Mouse (Mus musculus) MEL (cell line): ENCODE measurements around the gene Syngr4. TPM values are rescaled to one million over a fixed set of nuclear protein-coding genes. Genes with fewer than 3 reads are reported as not detected.

Experiments used
- DNase-seq: peaks from one replicate; pipeline ENCODE4 v3.0.0; 2011; ENCODE audit warnings: low read depth, low spot score
- H3K27ac ChIP-seq: 2 replicates; pipeline ENCODE4 v1.5.1; 2012; ENCODE audit warnings: low read depth, mild to moderate bottlenecking, control low read depth, low read length, moderate library complexity; ENCODE audit not compliant: control insufficient read depth
- H3K27me3 ChIP-seq, 2 experiments: fragments of 150-350 bp in 1 of 2; sonication (generic) in 1 of 2; 2 replicates each; pipeline ENCODE4 v1.6.1; 2012; ENCODE audit warnings: low read length in 2 of 2, mild to moderate bottlenecking in 2 of 2, improper control_type of control experiment in 1 of 2, moderate library complexity in 1 of 2; ENCODE audit not compliant: insufficient read depth in 2 of 2, control insufficient read depth in 1 of 2
- H3K36me3 ChIP-seq, 2 experiments: 2 replicates each; pipeline ENCODE4 v1.6.1; 2012 to 2014; ENCODE audit warnings: low read length in 2 of 2, improper control_type of control experiment in 1 of 2, inconsistent platforms in 1 of 2, mild to moderate bottlenecking in 1 of 2; ENCODE audit not compliant: insufficient read depth in 2 of 2, control insufficient read depth in 1 of 2
- H3K4me1 ChIP-seq, 2 experiments: fragments of 150-350 bp in 1 of 2; sonication (generic) in 1 of 2; 2 replicates each; pipeline ENCODE4 v1.6.1; 2012; ENCODE audit warnings: low read length in 2 of 2, improper control_type of control experiment in 1 of 2, mild to moderate bottlenecking in 1 of 2; ENCODE audit not compliant: insufficient read depth in 2 of 2, control insufficient read depth in 1 of 2
- H3K4me3 ChIP-seq, 2 experiments: fragments of 150-350 bp in 1 of 2; sonication (generic) in 1 of 2; 2 replicates each; pipeline ENCODE4 v1.5.1; 2012; ENCODE audit warnings: low read depth in 2 of 2, low read length in 2 of 2, mild to moderate bottlenecking in 2 of 2, moderate library complexity in 2 of 2, control low read depth in 1 of 2, improper control_type of control experiment in 1 of 2; ENCODE audit not compliant: control insufficient read depth in 1 of 2, insufficient read depth in 1 of 2
- H3K79me2 ChIP-seq: 2 replicates; pipeline ENCODE4 v1.6.1; 2012; ENCODE audit warnings: mild to moderate bottlenecking, low read length, moderate library complexity; ENCODE audit not compliant: control insufficient read depth, poor library complexity, insufficient read depth
- H3K9ac ChIP-seq: 2 replicates; pipeline ENCODE4 v1.6.1; 2012; ENCODE audit warnings: low read depth, mild to moderate bottlenecking, control low read depth, low read length, moderate library complexity; ENCODE audit not compliant: control insufficient read depth, poor library complexity, severe bottlenecking
- H3K9me3 ChIP-seq: fragments of 150-350 bp; sonication (generic); replicated peaks from 2 replicates; pipeline ENCODE4 v1.6.1; 2012; ENCODE audit warnings: mild to moderate bottlenecking, low read length, improper control_type of control experiment, moderate library complexity; ENCODE audit not compliant: insufficient read depth
- BHLHE40 ChIP-seq: IDR thresholded peaks from 2 replicates; pipeline ENCODE4 v1.6.1; 2012; ENCODE audit warnings: low read depth, mild to moderate bottlenecking, inconsistent platforms, low read length, improper control_type of control experiment, borderline replicate concordance
- CHD1 ChIP-seq: IDR thresholded peaks from 2 replicates; pipeline ENCODE4 v1.6.1; 2012; ENCODE audit warnings: low read depth, mild to moderate bottlenecking, inconsistent platforms, low read length, improper control_type of control experiment
- CHD2 ChIP-seq: IDR thresholded peaks from 2 replicates; pipeline ENCODE4 v1.6.1; 2011; ENCODE audit warnings: low read length, improper control_type of control experiment
- CTCF ChIP-seq, 3 experiments: IDR thresholded peaks in 2 of 3; conservative IDR thresholded peaks in 1 of 3; 2 replicates each; pipeline ENCODE4 v1.5.1; 2011 to 2012; ENCODE audit warnings: low read length in 3 of 3, low read depth in 2 of 3, mild to moderate bottlenecking in 2 of 3, improper control_type of control experiment in 1 of 3, inconsistent platforms in 1 of 3, mixed read lengths in 1 of 3, moderate library complexity in 1 of 3; ENCODE audit not compliant: control insufficient read depth in 1 of 3, insufficient read depth in 1 of 3, poor library complexity in 1 of 3, severe bottlenecking in 1 of 3
- E2F4 ChIP-seq: IDR thresholded peaks from 2 replicates; pipeline ENCODE4 v1.6.1; 2011; ENCODE audit warnings: low read depth, low read length, improper control_type of control experiment, borderline replicate concordance
- EP300 ChIP-seq, 2 experiments: IDR thresholded peaks; 2 replicates each; pipeline ENCODE4 v1.6.1; 2011; ENCODE audit warnings: improper control_type of control experiment in 2 of 2, low read length in 2 of 2, low read depth in 1 of 2, mild to moderate bottlenecking in 1 of 2
- ETS1 ChIP-seq: IDR thresholded peaks from 2 replicates; pipeline ENCODE4 v1.6.1; 2012; ENCODE audit warnings: low read depth, mild to moderate bottlenecking, inconsistent platforms, low read length, improper control_type of control experiment, moderate library complexity
- GABPA ChIP-seq: IDR thresholded peaks from 2 replicates; pipeline ENCODE4 v1.6.1; 2012; ENCODE audit warnings: low read depth, mild to moderate bottlenecking, inconsistent platforms, low read length, improper control_type of control experiment, moderate library complexity
- GATA1 ChIP-seq: IDR thresholded peaks from 2 replicates; pipeline ENCODE4 v1.6.1; 2011; ENCODE audit warnings: low read depth, low read length, improper control_type of control experiment
- HCFC1 ChIP-seq: IDR thresholded peaks from 2 replicates; pipeline ENCODE4 v1.6.1; 2012; ENCODE audit warnings: low read depth, mild to moderate bottlenecking, inconsistent platforms, low read length, improper control_type of control experiment, moderate library complexity
- JUND ChIP-seq: IDR thresholded peaks from 2 replicates; pipeline ENCODE4 v1.6.1; 2011; ENCODE audit warnings: low read depth, mild to moderate bottlenecking, improper control_type of control experiment, low read length
- MAFK ChIP-seq: IDR thresholded peaks from 2 replicates; pipeline ENCODE4 v1.6.1; 2011; ENCODE audit warnings: low read depth, mild to moderate bottlenecking, low read length, improper control_type of control experiment, borderline replicate concordance
- MAX ChIP-seq: IDR thresholded peaks from 2 replicates; pipeline ENCODE4 v1.6.1; 2011; ENCODE audit warnings: low read length, improper control_type of control experiment
- MAZ ChIP-seq: IDR thresholded peaks from 2 replicates; pipeline ENCODE4 v1.6.1; 2012; ENCODE audit warnings: low read depth, mild to moderate bottlenecking, inconsistent platforms, low read length, improper control_type of control experiment
- MEF2A ChIP-seq: IDR thresholded peaks from 2 replicates; pipeline ENCODE4 v1.6.1; 2014; ENCODE audit warnings: low read depth, mild to moderate bottlenecking, inconsistent platforms, low read length, improper control_type of control experiment; ENCODE audit not compliant: poor library complexity, insufficient replicate concordance, severe bottlenecking; ENCODE audit errors: extremely low read depth
- MXI1 ChIP-seq: IDR thresholded peaks from 2 replicates; pipeline ENCODE4 v1.6.1; 2011; ENCODE audit warnings: mild to moderate bottlenecking, low read depth, low read length, improper control_type of control experiment
- MYB ChIP-seq: IDR thresholded peaks from 2 replicates; pipeline ENCODE4 v1.6.1; 2011; ENCODE audit warnings: mild to moderate bottlenecking, low read depth, low read length, improper control_type of control experiment
- MYC ChIP-seq: IDR thresholded peaks from 2 replicates; pipeline ENCODE4 v1.6.1; 2011; ENCODE audit warnings: low read depth, mild to moderate bottlenecking, low read length, improper control_type of control experiment, moderate library complexity
- NELFE ChIP-seq: IDR thresholded peaks from 2 replicates; pipeline ENCODE4 v1.6.1; 2011; ENCODE audit warnings: low read depth, low read length, improper control_type of control experiment
- NRF1 ChIP-seq: IDR thresholded peaks from 2 replicates; pipeline ENCODE4 v1.6.1; 2014; ENCODE audit warnings: low read depth, mild to moderate bottlenecking, inconsistent platforms, low read length, improper control_type of control experiment, moderate library complexity; ENCODE audit not compliant: poor library complexity, insufficient read depth, severe bottlenecking
- POLR2A ChIP-seq, 2 experiments: IDR thresholded peaks; 2 replicates each; pipeline ENCODE4 v1.6.1; 2011 to 2012; ENCODE audit warnings: low read length in 2 of 2, mild to moderate bottlenecking in 2 of 2, control low read depth in 1 of 2, improper control_type of control experiment in 1 of 2, low read depth in 1 of 2, moderate library complexity in 1 of 2; ENCODE audit not compliant: control insufficient read depth in 1 of 2, insufficient read depth in 1 of 2, poor library complexity in 1 of 2
- POLR2AphosphoS2 ChIP-seq: IDR thresholded peaks from 2 replicates; pipeline ENCODE4 v1.6.1; 2011; ENCODE audit warnings: low read length, improper control_type of control experiment
- RAD21 ChIP-seq: IDR thresholded peaks from 2 replicates; pipeline ENCODE4 v1.6.1; 2011; ENCODE audit warnings: mild to moderate bottlenecking, low read depth, low read length, improper control_type of control experiment
- RCOR1 ChIP-seq: IDR thresholded peaks from 2 replicates; pipeline ENCODE4 v1.6.1; 2012; ENCODE audit warnings: low read depth, mild to moderate bottlenecking, inconsistent platforms, low read length, improper control_type of control experiment
- SIN3A ChIP-seq: IDR thresholded peaks from 2 replicates; pipeline ENCODE4 v1.6.1; 2012; ENCODE audit warnings: low read length, improper control_type of control experiment, inconsistent platforms
- SMC3 ChIP-seq: IDR thresholded peaks from 2 replicates; pipeline ENCODE4 v1.6.1; 2011; ENCODE audit warnings: low read depth, low read length, improper control_type of control experiment
- TAL1 ChIP-seq: IDR thresholded peaks from 2 replicates; pipeline ENCODE4 v1.6.1; 2012; ENCODE audit warnings: mild to moderate bottlenecking, inconsistent platforms, low read length, moderate library complexity, mixed read lengths
- TBP ChIP-seq: IDR thresholded peaks from 2 replicates; pipeline ENCODE4 v1.8.0; 2011; ENCODE audit warnings: low read depth, low read length, improper control_type of control experiment
- TCF12 ChIP-seq: IDR thresholded peaks from 2 replicates; pipeline ENCODE4 v1.6.1; 2014; ENCODE audit warnings: low read depth, mild to moderate bottlenecking, inconsistent platforms, low read length, improper control_type of control experiment, moderate library complexity
- USF1 ChIP-seq: IDR thresholded peaks from 2 replicates; pipeline ENCODE4 v1.6.1; 2014; ENCODE audit warnings: low read depth, mild to moderate bottlenecking, inconsistent platforms, low read length, improper control_type of control experiment, moderate library complexity
- USF2 ChIP-seq, 2 experiments: IDR thresholded peaks; 2 replicates each; pipeline ENCODE4 v1.6.1; 2011 to 2012; ENCODE audit warnings: improper control_type of control experiment in 2 of 2, low read length in 2 of 2, borderline replicate concordance in 1 of 2, inconsistent platforms in 1 of 2, low read depth in 1 of 2, mild to moderate bottlenecking in 1 of 2; ENCODE audit not compliant: insufficient read depth in 1 of 2
- ZC3H11A ChIP-seq: IDR thresholded peaks from 2 replicates; pipeline ENCODE4 v1.6.1; 2012; ENCODE audit warnings: low read depth, mild to moderate bottlenecking, inconsistent platforms, low read length, improper control_type of control experiment
- ZKSCAN1 ChIP-seq: IDR thresholded peaks from 2 replicates; pipeline ENCODE4 v1.6.1; 2012; ENCODE audit warnings: low read depth, mild to moderate bottlenecking, inconsistent platforms, low read length, improper control_type of control experiment, moderate library complexity
- ZMIZ1 ChIP-seq: IDR thresholded peaks from 2 replicates; pipeline ENCODE4 v1.6.1; 2012; ENCODE audit warnings: low read depth, mild to moderate bottlenecking, inconsistent platforms, low read length, improper control_type of control experiment, moderate library complexity
- ZNF384 ChIP-seq: IDR thresholded peaks from 2 replicates; pipeline ENCODE4 v1.6.1; 2012; ENCODE audit warnings: low read depth, mild to moderate bottlenecking, inconsistent platforms, low read length, improper control_type of control experiment
- polyA plus RNA-seq, 2 experiments: library from polyadenylated mRNA; stranded (reverse) in 1 of 2; unstranded in 1 of 2; fragments of >175 nt in 1 of 2; fragments of >200 nt in 1 of 2; gene quantifications; 2 replicates each; pipeline versions ENCODE4 v1.2.1 to v1.2.4; 2012; ENCODE audit warnings: low replicate concordance in 2 of 2, low read depth in 1 of 2; ENCODE audit not compliant: insufficient read length in 2 of 2, insufficient read depth in 1 of 2, missing spikeins in 1 of 2
- total RNA-seq: library from RNA; depleted of rRNA; stranded (reverse); fragments of 300-350 nt; gene quantifications from 2 replicates; pipeline ENCODE4 v1.2.3, GENCODE M21; 2012

Gene Syngr4
- total and polyA plus RNA-seq, 3 experiments: 0.46 to 1.1 TPM; not detected in 1

DNA sequence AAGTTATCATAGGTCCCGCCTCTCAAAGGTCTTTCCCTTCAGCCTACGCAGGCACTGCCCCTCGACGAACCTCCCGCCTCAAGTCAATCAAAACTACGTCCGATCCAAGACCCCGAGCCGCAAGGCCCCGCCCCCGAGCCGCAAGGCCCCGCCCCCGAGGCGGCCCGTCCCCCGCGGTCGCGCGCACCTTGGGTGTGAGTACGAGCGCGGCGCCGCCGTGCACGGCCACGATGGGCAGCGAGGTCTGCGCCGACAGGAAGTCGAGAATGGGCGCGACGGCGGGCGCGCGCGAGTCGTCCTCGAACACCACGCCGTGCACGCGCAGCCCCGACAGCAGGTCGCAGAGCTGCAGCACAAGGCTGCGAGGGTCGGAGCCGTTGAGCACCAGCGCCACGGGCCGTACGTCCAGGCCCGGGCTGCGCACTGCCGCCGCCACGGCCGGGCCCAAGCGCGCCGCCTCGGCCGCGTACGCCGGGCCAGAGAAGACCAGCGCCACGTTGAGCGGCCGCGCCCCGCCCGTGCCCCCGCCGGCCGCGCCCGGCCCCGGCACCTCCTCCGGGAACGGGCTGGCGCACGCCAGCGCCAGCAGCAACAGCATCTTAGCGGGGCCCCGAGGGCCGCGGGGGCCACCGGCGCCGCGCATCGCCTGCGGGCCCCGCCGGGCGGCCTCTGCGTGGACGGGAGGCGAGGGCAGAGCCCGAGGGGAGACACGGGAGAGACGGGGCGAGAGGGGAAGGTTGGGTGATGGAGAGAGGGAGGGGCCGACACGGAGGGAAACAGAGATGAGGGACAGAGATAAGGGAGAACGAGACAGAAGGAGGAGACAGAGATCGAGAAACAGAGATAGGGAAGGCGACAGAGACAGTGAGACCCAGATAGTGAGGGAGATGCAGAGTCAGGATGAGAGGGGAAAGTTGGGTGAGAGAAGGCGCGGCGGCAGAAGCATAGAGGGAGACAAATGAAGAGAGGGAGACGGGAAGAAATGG is 30.3 kb downstream of the Syngr4 start:
- DNase-seq: peak; percentile 94
- Histone ChIP-seq H3K36me3 (peaks cover 0 to 5% of the 10 kb centered on the region in 2 experiments; a peak in 1 of 4 replicates), H3K79me2 (peaks cover 2% of the 10 kb centered on the region; the same call in 1 of the 2 replicates), H3K27ac (peak overlapping the region; percentile 45), H3K27me3 (no peaks in the 10 kb centered on the region; a peak in 1 of 4 replicates), H3K9me3 (no peaks in the 10 kb centered on the region), H3K4me3 (peak overlapping the region; percentile 73 to 79), H3K9ac (peak overlapping the region; percentile 92), H3K4me1 (peaks cover 5 to 19% of the 10 kb centered on the region in 2 experiments; a peak in 3 of 4 replicates)
- TF ChIP-seq MAFK (no peak), ZNF384 (no peak), GATA1 (peak; percentile 83), ZC3H11A (no peak), HCFC1 (peak; percentile 21; the same call in 1 of the 2 replicates), SIN3A (no peak), GABPA (no peak), ZKSCAN1 (no peak), NELFE (peak; percentile 59), RAD21 (no peak), SMC3 (no peak), EP300 (IDR thresholded peaks at IDR 0.05; ENCODE audit: low read depth in 1 of 2, low read length in 2 of 2) (no peak), USF1 (no peak), ETS1 (0 out of 2 replicates have a peak, but pooled peaks have one; percentile 16), TAL1 (no peak), MXI1 (peak; percentile 21; the same call in 1 of the 2 replicates), TCF12 (0 out of 2 replicates have a peak, but pooled peaks have one; percentile 11), USF2 (IDR thresholded peaks at IDR 0.05; ENCODE audit: borderline replicate concordance in 1 of 2, insufficient read depth in 1 of 2, low read depth in 1 of 2, low read length in 2 of 2) (no peak), POLR2A (IDR thresholded peaks at IDR 0.05; ENCODE audit: control insufficient read depth in 1 of 2, insufficient read depth in 1 of 2, low read depth in 1 of 2, low read length in 2 of 2, poor library complexity in 1 of 2) (peak; percentile 66 to 70; a peak in 2 of 4 replicates), BHLHE40 (no peak), RCOR1 (no peak), CHD1 (no peak), ZMIZ1 (0 out of 2 replicates have a peak, but pooled peaks have one; percentile 23), MYC (no peak), MAZ (peak; percentile 45; the same call in 1 of the 2 replicates), JUND (no peak), MEF2A (no peak), CTCF (IDR thresholded peaks at IDR 0.05 in 2 of 3, conservative IDR thresholded peaks at IDR 0.05 in 1 of 3; ENCODE audit: control insufficient read depth in 1 of 3, insufficient read depth in 1 of 3, low read depth in 2 of 3, low read length in 3 of 3, poor library complexity in 1 of 3, severe bottlenecking in 1 of 3) (no peak), TBP (no peak), MYB (no peak), NRF1 (peak; percentile 41; the same call in 1 of the 2 replicates), CHD2 (no peak), POLR2AphosphoS2 (0 out of 2 replicates have a peak, but pooled peaks have one; percentile 13), MAX (peak; percentile 55; the same call in 1 of the 2 replicates), E2F4 (no peak)
